Mouse (Mus musculus): ENCODE measurements around the gene Adcy9. TPM values are rescaled to one million over a fixed set of nuclear protein-coding genes. Genes with fewer than 3 reads are reported as not detected.
"Not testable (repeated sequence)": the region's sequence is repeated elsewhere in the genome, so short reads cannot be mapped to it uniquely, and the experiment has no call there.

The Adcy9 gene
- polyA plus RNA-seq, 1 experiment from 2014 or later: 1.5 TPM

DNA sequence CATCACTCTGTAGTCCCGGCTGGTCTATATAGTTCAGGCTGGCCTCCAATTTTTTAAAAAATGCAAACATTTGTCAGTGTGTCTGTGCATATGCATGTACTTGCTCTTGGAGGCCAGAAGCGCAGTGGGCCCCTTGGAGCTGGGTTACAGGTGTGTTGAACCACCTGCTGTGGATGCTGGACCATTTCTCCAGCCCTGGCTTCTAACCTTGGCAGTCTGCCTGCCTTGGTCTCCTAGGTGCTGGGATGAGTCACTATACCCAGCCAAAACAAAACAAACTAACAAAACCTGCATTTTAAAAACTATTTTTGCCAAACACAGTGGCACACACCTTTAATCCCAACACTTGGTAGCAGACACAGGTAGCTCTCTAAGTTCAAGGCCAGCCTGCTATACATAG lies 162.8 kb downstream of the Adcy9 start:
- Histone ChIP-seq H3K4me2 (replicated peaks) (no peak overlapping the region), H3K36me3 (no peaks in the 10 kb centered on the region), H3K9ac (no peak overlapping the region), H3K27ac (no peak overlapping the region), H3K9me3 (no peaks in the 10 kb centered on the region), H3K27me3 (no peaks in the 10 kb centered on the region), H3K4me3 (no peak overlapping the region), H3K4me1 (no peaks in the 10 kb centered on the region)
- WGBS: 88% methylated on average over 2 of the region's 2 CpGs
- no peak for ATAC-seq (ENCODE audit: insufficient number of reproducible peaks, insufficient read depth, low FRiP score, low TSS enrichment)

DNA sequence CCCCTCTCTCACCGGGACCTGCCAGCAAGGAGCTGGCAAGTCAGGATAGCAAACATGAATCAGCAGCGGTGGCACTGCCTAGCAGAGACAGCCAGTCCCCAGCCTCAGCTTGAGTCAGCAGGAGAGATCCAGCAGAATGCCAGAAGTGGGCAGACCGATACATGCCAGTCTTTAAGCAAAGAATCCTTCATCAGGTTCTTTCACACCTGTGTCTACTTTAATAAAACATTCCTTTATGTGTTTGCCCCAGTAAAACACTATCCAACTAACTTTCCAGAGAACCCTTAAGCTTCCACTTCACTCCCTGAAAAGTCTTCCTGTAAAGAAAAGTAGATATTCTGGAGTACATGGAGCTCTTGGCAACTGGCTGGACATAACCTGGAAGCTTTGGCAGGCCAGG lies 171.5 kb downstream of the Adcy9 start:
- Histone ChIP-seq H3K27me3 (no peaks in the 10 kb centered on the region), H3K27ac (no peak overlapping the region), H3K9ac (no peak overlapping the region), H3K4me1 (no peaks in the 10 kb centered on the region), H3K4me3 (no peak overlapping the region), H3K4me2 (replicated peaks) (no peak overlapping the region), H3K9me3 (0 out of 2 replicates have a peak, but pooled peaks cover 6% of the 10 kb centered on the region), H3K36me3 (no peaks in the 10 kb centered on the region)
- WGBS: 84% methylated on average over 3 of the region's 3 CpGs
- no peak for ATAC-seq (ENCODE audit: insufficient number of reproducible peaks, insufficient read depth, low FRiP score, low TSS enrichment)

DNA sequence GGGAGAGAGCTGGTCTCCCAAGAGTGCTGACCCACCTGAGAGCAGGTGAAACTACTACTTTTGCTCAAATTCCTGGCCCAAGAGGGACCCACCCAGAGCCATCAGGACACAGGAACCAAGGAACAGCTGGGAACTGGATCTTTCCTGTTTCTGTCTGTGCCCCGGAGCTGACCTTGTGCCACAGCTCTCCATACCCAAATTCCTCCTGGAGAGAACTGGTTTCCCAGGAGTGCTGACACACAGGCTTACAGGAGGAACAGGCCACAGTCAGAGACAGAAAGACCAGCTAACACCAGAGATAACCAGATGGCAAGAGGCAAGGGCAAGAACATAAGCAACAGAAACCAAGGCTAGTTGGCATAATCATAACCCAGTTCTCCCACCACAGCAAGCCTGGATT lies 175.1 kb downstream of the Adcy9 start:
- ATAC-seq (ENCODE audit: insufficient number of reproducible peaks, insufficient read depth, low FRiP score, low TSS enrichment): not testable (repeated sequence)

More for the DNA sequence above, 175.1 kb downstream of the Adcy9 start:
- not testable (repeated sequence) for H3K27ac ChIP-seq; H3K4me3 ChIP-seq; H3K36me3 ChIP-seq; H3K4me2 ChIP-seq (replicated peaks); H3K9me3 ChIP-seq; H3K9ac ChIP-seq; H3K27me3 ChIP-seq; H3K4me1 ChIP-seq
- WGBS: 93% methylated on average over 1 of the region's 1 CpGs

Other genes with a start within 250 kb of the Adcy9 start
- gene Crebbp, start 206.5 kb downstream of the Adcy9 start, polyA plus RNA-seq (2016; fragmentation: Nextera tagmentation; extraction: Ambion mirVana): 41.5 and 42.2 TPM in 2 replicates
- gene Srl, start 121.3 kb upstream of the Adcy9 start, polyA plus RNA-seq (2016; fragmentation: Nextera tagmentation; extraction: Ambion mirVana): 29.5 and 31.9 TPM in 2 replicates
- gene Tfap4, start 139.4 kb upstream of the Adcy9 start, polyA plus RNA-seq (2016; fragmentation: Nextera tagmentation; extraction: Ambion mirVana): 27.8 and 31.5 TPM in 2 replicates
- 33.0 and 33.4 TPM in 2 replicates for gene Glis2, start 174.2 kb upstream of the Adcy9 start, polyA plus RNA-seq (2016; fragmentation: Nextera tagmentation; extraction: Ambion mirVana)
- 96.4 and 104 TPM in 2 replicates for gene Pam16, start 204.5 kb upstream of the Adcy9 start, polyA plus RNA-seq (2016; fragmentation: Nextera tagmentation; extraction: Ambion mirVana)
- gene Vasn, start 219.4 kb upstream of the Adcy9 start, polyA plus RNA-seq (2016; fragmentation: Nextera tagmentation; extraction: Ambion mirVana): 23.4 and 24.1 TPM in 2 replicates
- 57.1 and 59.8 TPM in 2 replicates for gene Dnaja3, start 219.5 kb upstream of the Adcy9 start, polyA plus RNA-seq (2016; fragmentation: Nextera tagmentation; extraction: Ambion mirVana)

Measured in embryonic facial prominence, embryonic 12.5 days (tissue).